Mouse (Mus musculus): ENCODE data around the gene Ttc28.

DNA sequence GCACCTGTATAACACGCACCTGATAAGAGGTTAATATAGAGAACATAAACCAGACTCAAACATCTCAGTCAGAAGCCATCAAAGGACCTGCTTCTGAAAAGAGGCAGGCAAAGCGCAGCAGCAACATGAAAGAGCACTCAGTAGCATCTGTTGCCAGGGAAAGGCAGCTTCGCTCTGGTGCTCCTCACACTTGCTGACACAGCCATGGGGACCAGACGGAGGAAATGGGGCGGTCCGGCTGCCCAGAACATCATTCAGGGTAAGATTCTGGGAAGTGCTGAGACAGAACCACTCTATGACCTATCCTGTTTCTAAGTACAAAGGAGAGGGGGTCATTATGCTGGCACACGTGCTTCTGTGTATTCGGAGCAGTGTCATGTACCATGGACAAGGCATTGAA lies 421.2 kb downstream of the Ttc28 start:
- no peak for TF ChIP-seq POLR2A (IDR thresholded peaks at IDR 0.05; ENCODE audit: borderline replicate concordance, extremely low read depth, low read depth, low read length)
- no peak for TF ChIP-seq CTCF (IDR thresholded peaks at IDR 0.05; ENCODE audit: insufficient read depth, low read length)
